Mouse (Mus musculus): ENCODE results near the gene Plcd4.
"Not testable (repeated sequence)": the region's sequence is repeated elsewhere in the genome, so short reads cannot be mapped to it uniquely, and the experiment has no call there.

Plcd4 gene

GRCm38 (mm10) chr1:74542451-74542961, at the start of gene Plcd4:
Plcd4 (plus strand) TSS chr1:74542888.
- DNase-seq: peak; percentile 53

DNA sequence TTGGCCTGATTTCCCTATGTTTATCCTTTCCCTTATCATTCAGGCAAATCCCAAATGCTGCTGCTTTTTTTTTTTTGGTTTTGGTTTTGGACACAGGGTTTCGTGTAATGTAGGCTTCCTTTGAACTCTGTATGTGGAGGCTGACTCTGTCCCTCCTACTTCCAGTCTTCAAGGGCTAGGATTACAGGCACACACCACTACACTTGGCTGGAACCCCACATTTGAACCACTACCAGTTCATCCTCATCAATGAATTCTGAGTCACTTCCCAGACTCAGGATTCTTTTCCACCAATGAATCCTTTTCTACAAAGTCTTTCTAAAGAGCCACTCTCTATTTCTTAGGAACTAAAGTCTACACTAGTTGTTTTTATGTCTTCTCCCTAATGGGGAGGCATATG, 41.6 kb upstream of the Plcd4 start:
- DNase-seq: no peak

DNA sequence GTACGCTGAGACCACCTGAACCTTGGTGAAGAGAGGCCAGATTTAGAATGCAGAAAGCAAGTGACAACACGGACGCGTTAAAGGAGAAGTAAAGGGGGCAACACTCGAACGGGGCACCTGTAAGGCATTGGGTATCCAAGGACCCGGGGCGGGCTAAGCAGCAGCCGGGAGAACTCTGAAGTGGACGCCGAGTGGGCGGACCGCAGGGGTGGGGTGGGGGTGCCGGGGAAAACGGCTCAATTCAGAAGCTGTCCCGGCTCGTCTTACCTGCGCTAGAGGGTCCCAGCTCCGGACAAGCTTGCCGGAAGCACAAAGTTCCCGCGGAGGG, 37.3 kb upstream of the Plcd4 start:
- DNase-seq: no peak

DNA sequence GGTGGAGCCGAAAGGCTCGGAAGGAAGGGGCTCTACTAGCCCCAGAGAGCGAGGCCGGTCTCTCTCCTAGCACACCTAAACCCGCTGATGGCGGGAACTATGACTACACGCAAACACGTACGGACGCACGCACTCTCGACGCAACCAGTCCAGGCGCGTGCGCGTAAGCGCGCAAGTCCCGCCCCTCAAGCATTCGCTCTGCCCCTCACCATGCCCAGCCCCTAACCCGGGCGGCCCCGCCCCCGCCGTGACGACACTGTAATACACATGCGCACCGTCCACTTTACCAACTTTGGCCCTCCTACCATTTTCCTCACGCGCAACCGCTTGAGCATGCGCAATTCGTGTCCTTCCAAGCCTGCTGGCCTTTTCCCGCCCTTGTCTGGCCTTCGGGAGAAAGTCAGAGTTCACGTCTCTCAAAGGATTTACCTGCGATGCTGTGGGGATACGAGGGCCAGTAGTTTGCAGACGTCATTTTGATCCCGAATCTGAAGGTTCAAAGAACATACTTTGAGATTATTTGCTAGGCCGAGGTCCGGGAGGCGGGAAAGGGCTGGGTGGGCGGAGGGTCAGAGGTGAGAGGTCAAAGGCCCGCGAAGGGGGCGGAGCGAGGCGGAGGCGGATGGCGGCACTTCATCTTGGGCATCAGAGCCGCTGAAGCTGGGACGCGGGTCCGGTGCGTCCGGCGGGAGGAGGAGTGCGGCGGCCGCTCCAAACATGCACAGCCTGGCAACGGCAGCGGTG, 36.8 kb upstream of the Plcd4 start, which contains the start of gene Cnot9:
TSS of gene Cnot9 (plus strand) at position 338 of the 744 bp plus-strand sequence.
- DNase-seq: peak; percentile 100

DNA sequence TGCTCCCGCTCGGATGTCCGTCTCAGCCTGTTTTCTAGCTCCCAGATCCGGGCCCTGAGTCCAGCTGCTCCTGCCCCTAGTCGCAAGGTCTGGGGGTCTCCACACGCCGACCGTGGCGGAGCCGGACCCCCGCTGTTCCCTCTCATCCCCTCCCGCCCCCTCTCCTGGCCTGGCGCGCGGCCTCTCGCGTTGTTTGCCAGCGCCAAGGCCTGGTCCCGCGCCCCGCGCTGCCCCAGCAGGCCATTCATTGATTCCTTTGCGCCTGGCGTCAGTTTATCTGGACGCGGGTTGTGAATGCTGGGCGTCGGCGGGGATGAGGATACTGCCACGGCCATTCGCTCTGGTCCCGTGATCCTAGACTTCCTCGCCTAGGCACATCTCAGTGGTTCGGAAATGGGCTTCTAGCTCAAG, 36.2 kb upstream of the Plcd4 start:
- DNase-seq: no peak

- DNase-seq: no peak
Measured at GRCm38 (mm10) chr1:74507780-74508179, 34.9 kb upstream of the Plcd4 start.

- no peak for DNase-seq
Measured at GRCm38 (mm10) chr1:74511306-74511705, 31.4 kb upstream of the Plcd4 start.

DNA sequence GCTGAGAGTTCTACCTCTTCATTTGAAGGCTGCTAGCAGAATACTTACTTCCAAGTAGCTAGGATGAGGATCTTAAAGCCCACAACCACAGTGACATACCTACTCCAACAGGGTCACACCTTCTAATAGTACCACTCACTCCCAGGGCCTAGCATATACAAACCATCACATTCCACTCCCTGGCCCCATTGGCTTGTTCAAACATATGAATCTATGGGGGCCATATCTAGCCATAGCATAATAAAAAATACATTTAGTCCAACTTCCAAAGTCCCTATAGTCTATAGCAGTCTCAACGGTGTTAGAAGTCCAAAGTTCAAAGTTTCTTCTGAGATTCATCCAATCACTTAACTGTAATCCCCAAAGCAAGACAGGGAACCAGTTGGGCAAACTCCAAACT, 29.7 kb upstream of the Plcd4 start:
- DNase-seq: not testable (repeated sequence)

DNA sequence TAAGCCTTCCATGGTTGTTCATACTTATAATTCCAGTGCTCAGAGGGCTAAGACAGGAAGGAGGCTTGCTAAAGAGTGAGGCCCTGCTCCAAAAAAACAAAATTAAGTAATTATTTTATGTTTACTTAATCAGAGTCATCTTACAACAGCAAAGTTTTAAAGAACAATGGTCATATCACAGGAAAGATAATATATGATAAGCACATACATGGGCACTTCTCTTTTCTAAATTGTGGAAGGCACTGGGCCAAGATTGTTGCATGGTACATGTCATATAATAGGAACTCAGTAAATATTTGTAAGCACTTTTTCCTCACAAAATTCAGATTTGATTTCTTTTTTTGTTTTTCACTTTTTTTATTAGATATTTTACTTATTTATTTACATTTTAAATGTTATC, 22.8 kb upstream of the Plcd4 start:
- DNase-seq: no peak

GRCm38 (mm10) chr1:74524746-74525145, 17.9 kb upstream of the Plcd4 start:
- DNase-seq: no peak

GRCm38 (mm10) chr1:74528589-74528988, 14.1 kb upstream of the Plcd4 start:
- no peak for DNase-seq

DNA sequence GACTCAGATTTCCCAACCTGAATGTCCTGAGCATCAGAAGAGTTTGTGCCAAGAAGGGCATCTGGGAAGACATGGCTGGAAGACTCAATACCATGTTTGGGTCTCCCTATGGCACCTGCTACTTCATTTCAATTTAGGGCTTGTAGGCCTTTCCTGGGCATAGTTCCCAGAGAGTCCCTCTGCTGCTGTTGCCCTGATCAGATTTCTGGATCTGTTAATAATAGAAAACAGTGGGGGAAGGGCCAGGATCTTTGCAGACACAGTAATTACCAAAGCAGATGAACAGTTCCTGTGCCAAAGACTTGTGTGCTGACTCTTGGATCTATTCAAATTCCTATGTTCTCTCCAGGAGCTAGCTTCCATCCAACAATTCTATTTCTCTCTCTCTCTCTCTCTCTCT, 4.0 kb upstream of the Plcd4 start:
- DNase-seq: no peak

DNA sequence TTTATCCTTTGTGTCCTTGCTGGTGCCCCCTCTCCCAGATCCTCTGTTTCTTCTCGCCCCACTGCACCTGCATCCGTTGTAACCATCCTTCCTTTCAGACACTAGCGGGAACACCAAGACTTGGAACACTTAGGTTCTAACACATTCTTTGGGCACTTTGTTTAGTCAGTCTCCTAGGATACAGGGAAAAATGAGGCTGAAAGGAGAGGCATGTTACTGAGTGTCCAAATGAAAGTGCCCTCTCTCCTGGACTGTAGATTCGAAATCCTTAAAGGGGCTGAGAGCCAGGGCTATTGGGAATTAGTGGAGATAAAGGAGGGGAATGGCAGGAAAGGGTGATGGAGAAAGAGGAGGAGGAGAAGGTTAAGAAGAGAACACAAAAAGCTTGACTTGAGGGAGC, 1.5 kb downstream of the Plcd4 start, which contains the start of gene Usp37:
TSS of gene Usp37 (minus strand) at position 101 of the 400 bp plus-strand sequence.
- no peak for DNase-seq

DNA sequence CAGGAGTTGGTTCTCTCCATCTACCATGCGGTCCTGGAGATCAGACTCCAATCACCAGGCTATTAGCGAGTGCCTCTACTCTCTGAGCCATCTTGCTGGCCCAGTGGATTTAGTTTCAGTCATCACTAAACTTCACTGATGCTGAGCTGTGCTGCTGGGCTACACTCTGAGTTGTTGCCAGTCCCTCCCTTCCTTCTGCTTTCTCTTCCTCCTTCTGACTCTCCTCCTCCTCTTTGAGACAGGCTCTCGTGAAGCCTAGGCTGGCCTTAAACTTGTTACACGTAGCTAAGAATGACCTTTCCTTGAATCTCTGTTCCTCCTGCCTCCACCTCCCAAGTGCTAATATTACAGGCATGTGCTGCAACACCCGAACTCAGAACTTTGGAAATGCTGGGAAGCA, 16.4 kb downstream of the Plcd4 start:
- no peak for DNase-seq

DNA sequence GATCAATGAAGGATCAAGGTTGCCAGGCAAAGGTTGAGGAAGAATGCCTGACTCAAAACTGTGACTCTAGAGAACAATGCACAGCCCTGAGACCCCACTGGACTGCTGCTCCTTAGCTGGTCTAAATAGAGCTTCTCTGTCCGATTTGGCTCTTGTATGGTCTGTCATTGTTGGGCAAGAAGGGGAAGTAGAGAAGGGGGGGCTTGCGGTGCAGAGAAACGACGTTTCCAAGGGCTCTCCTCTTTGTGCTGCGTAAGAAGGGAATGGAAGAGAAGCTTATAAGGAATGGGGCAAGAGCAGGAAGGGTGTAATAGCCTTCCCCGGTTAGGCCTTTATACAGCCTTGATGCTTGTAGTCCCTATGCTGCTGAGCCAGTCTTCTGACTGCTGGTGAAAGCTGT, 23.1 kb downstream of the Plcd4 start:
- no peak for DNase-seq

- DNase-seq: no peak
Measured at GRCm38 (mm10) chr1:74569739-74570719, 27.3 kb downstream of the Plcd4 start.

- no peak for DNase-seq
Measured at GRCm38 (mm10) chr1:74582621-74583020, 39.9 kb downstream of the Plcd4 start.

GRCm38 (mm10) chr1:74584616-74585398, 42.1 kb downstream of the Plcd4 start:
- no peak for DNase-seq

- no peak for DNase-seq
Measured at GRCm38 (mm10) chr1:74587233-74587772, 44.6 kb downstream of the Plcd4 start.

- peak; percentile 98 for DNase-seq
Measured at GRCm38 (mm10) chr1:74587773-74588445, 45.2 kb downstream of the Plcd4 start, which contains the start of the genes Zfp142 and Bcs1l. Zfp142 (minus strand) TSS chr1:74588246. Bcs1l (plus strand) TSS chr1:74588289.

GRCm38 (mm10) chr1:74594434-74594833, 51.7 kb downstream of the Plcd4 start:
- DNase-seq: no peak
